Mouse (Mus musculus) lung, postnatal 0 days (tissue): ENCODE results near the gene Prap1.
A peak's percentile ranks its signal among the peaks of the same experiment; 100 is the strongest.

ENCODE experiments used
- CTCF ChIP-seq: IDR thresholded peaks from 2 replicates; pipeline ENCODE4 v1.5.1; 2016; ENCODE audit warnings: antibody characterized with exemption, mild to moderate bottlenecking
- EP300 ChIP-seq: IDR thresholded peaks from 2 replicates; pipeline ENCODE4 v1.6.1; 2016; ENCODE audit warnings: antibody characterized with exemption, mild to moderate bottlenecking, control low read depth

GRCm38 (mm10) chr7:140137135-140138020, 44.2 kb downstream of the Prap1 start, which contains the start of gene Mtg1:
- peak; percentile 6; the same call in 1 of the 2 replicates for TF ChIP-seq CTCF
- no peak for TF ChIP-seq EP300
